Mouse (Mus musculus) left cerebral cortex, postnatal 10 days (tissue): ENCODE results near the gene Glod4. TPM values are rescaled to one million over a fixed set of nuclear protein-coding genes. Genes with fewer than 3 reads are reported as not detected.

ENCODE experiments used
- DNase-seq, 2 experiments: peaks; one replicate each; pipeline ENCODE4 v3.0.0; 2021 to 2022; ENCODE audit warnings: low spot score in 2 of 2, mixed read lengths in 1 of 2; ENCODE audit errors: extremely low spot score in 1 of 2
- intact Hi-C: fragments of 180-260 bp; cut with DNase I; formaldehyde crosslinking; loops from one replicate; pipeline ENCODE4 v1.15.1; 2025
- total RNA-seq, 2 experiments: library from RNA; stranded (reverse); gene quantifications; 2 replicates each; pipeline ENCODE4 v1.2.3; 2021

Gene Glod4
- total RNA-seq, 2 experiments from 2014 or later: 47.9 to 53.8 TPM

GRCm38 (mm10) chr11:76110416-76110815 is 133.1 kb downstream of the Glod4 start:
- no peak for DNase-seq
- intact Hi-C loops: no loop called here

GRCm38 (mm10) chr11:76106551-76107496 is 136.7 kb downstream of the Glod4 start:
- DNase-seq: no peak
- intact Hi-C loops: no loop called here

GRCm38 (mm10) chr11:76101154-76101553 is 142.4 kb downstream of the Glod4 start:
- no peak for DNase-seq
- intact Hi-C loops: no loop called here

- no peak for DNase-seq
- intact Hi-C loops: no loop called here
Measured at GRCm38 (mm10) chr11:76099193-76099975, 144.1 kb downstream of the Glod4 start.

- DNase-seq: no peak
- intact Hi-C loops: no loop called here
Measured at GRCm38 (mm10) chr11:76093610-76094009, 149.9 kb downstream of the Glod4 start.

- no peak for DNase-seq
- intact Hi-C loops: no loop called here
Measured at GRCm38 (mm10) chr11:76089776-76090175, 153.7 kb downstream of the Glod4 start.

GRCm38 (mm10) chr11:76088506-76088905 is 155.0 kb downstream of the Glod4 start:
- intact Hi-C loops: no loop called here

GRCm38 (mm10) chr11:76085898-76086591 is 157.5 kb downstream of the Glod4 start:
- DNase-seq: peak in 1 of 2 experiments; percentile 46
- intact Hi-C loops: no loop called here

More at GRCm38 (mm10) chr11:76088506-76088905, 155.0 kb downstream of the Glod4 start:
- no peak for DNase-seq

- no peak for DNase-seq
- intact Hi-C loops: no loop called here
Measured at GRCm38 (mm10) chr11:76084943-76085342, 158.6 kb downstream of the Glod4 start.

- intact Hi-C loops: no loop called here
- DNase-seq: no peak
Measured at GRCm38 (mm10) chr11:76083941-76084367, 159.6 kb downstream of the Glod4 start.

- DNase-seq: peak in 1 of 2 experiments; percentile 72
- intact Hi-C loops: no loop called here
Measured at GRCm38 (mm10) chr11:76081048-76081640, 162.4 kb downstream of the Glod4 start.

GRCm38 (mm10) chr11:76080293-76080692 is 163.2 kb downstream of the Glod4 start:
- DNase-seq: peak in 1 of 2 experiments; percentile 47
- intact Hi-C loops: no loop called here

- no peak for DNase-seq
- intact Hi-C loops: no loop called here
Measured at GRCm38 (mm10) chr11:76077341-76077740, 166.2 kb downstream of the Glod4 start.

GRCm38 (mm10) chr11:76074296-76075093 is 169.0 kb downstream of the Glod4 start:
- intact Hi-C loops: no loop called here
- DNase-seq: no peak
